Mouse (Mus musculus) intestine, embryonic 15.5 days (tissue): ENCODE data around the gene Clcn5. TPM values are rescaled to one million over a fixed set of nuclear protein-coding genes. Genes with fewer than 3 reads are reported as not detected.

Experiments used
- ATAC-seq: fragments of 200-750 bp; cut with Nextera tagmentation; 2 replicates; pipeline ENCODE4 v1.8.0; 2017; ENCODE audit warnings: moderate TSS enrichment, moderate library complexity
- H3K27ac ChIP-seq: fragments of 300-500 bp; sonication (generic); 2 replicates; pipeline ENCODE4 v1.5.1; 2015; ENCODE audit warnings: mild to moderate bottlenecking, inconsistent platforms
- H3K27me3 ChIP-seq: fragments of 300-500 bp; sonication (generic); replicated peaks from 2 replicates; pipeline ENCODE4 v1.6.1; 2015; ENCODE audit warnings: inconsistent platforms
- H3K36me3 ChIP-seq: fragments of 300-500 bp; sonication (generic); 2 replicates; pipeline ENCODE4 v1.6.1; 2015; ENCODE audit warnings: inconsistent platforms
- H3K4me1 ChIP-seq: fragments of 300-500 bp; sonication (generic); replicated peaks from 2 replicates; pipeline ENCODE4 v1.6.1; 2015; ENCODE audit warnings: inconsistent platforms
- H3K4me2 ChIP-seq: fragments of 300-500 bp; sonication (generic); replicated peaks from 2 replicates; pipeline ENCODE4 v1.6.1; 2015; ENCODE audit warnings: mild to moderate bottlenecking, inconsistent platforms
- H3K4me3 ChIP-seq: fragments of 300-500 bp; sonication (generic); replicated peaks from 2 replicates; pipeline ENCODE4 v1.5.1; 2015; ENCODE audit warnings: inconsistent platforms
- H3K9ac ChIP-seq: fragments of 300-500 bp; sonication (generic); 2 replicates; pipeline ENCODE4 v1.6.1; 2015; ENCODE audit warnings: inconsistent platforms
- H3K9me3 ChIP-seq: fragments of 300-500 bp; sonication (generic); 2 replicates; pipeline ENCODE4 v1.6.1; 2016; ENCODE audit warnings: inconsistent platforms
- WGBS: fragments of 180-500 bp; shearing (Covaris S2); methylation state at CpG from one replicate; pipeline ENCODE4 v1.1.7; 2015; 5-methylcytosine and 5-hydroxymethylcytosine counted together
- microRNA counts: library from miRNA; unstranded; fragments of <30 nt; microRNA quantifications from one replicate; lab custom pipeline; 2016
- polyA plus RNA-seq: library from polyadenylated mRNA; unstranded; fragments of >200 nt; fragmentation: Nextera tagmentation; extraction: Ambion mirVana; gene quantifications from 2 replicates; pipeline ENCODE4 v1.2.1, GENCODE M21; 2015

The Clcn5 gene
- polyA plus RNA-seq, 1 experiment from 2014 or later = 16.2 TPM

DNA sequence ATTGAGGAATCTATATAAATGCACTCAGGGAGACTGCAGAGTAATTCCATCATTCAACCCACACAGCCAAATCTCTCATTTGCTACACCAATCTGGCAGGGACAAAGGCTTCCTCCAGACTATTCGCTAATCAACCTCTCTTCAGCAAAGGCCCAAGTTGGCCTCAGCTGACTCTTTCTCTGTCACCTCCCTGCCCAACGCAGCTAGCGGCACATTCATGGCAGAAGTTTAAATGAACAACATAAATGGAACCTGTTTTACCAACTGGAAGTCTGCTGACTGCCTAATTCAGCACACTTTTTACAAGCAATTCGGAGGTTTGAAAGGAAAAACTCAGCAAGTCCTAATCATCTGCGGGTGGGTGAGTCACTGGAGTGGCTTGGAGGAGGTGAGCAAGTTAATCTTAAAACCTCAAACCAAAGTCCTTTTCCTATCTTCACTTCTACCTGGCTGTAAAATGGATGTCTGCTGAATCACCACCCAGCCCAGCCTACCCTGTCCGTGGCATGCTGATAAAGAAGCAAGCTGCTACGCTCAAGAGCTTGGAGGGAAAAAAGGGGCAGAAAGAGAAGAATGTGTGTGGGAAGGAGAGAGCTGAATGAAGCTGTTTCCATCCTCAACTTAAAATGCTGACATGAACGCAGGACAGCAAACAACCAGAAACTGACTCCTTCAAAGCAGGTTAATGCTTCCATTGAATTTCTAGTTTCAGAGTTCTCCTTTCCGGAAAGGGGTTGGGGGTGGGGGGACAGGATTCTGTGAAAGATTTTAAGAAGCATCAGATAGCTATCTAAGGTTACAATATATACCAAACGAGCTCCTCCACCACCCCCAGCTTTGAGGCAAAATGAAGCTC lies 131.5 kb downstream of the Clcn5 start:
- ATAC-seq = peak; percentile 86
- Histone ChIP-seq H3K27me3 (no peaks in the 10 kb centered on the region), H3K4me2 (peak overlapping the region; percentile 52), H3K4me3 (peak overlapping the region; percentile 36), H3K36me3 (no peaks in the 10 kb centered on the region), H3K27ac (peak overlapping the region; percentile 77), H3K4me1 (no peaks in the 10 kb centered on the region), H3K9ac (peak overlapping the region; percentile 44), H3K9me3 (no peaks in the 10 kb centered on the region)
- 39% methylated on average over 10 of the region's 10 CpGs for WGBS

DNA sequence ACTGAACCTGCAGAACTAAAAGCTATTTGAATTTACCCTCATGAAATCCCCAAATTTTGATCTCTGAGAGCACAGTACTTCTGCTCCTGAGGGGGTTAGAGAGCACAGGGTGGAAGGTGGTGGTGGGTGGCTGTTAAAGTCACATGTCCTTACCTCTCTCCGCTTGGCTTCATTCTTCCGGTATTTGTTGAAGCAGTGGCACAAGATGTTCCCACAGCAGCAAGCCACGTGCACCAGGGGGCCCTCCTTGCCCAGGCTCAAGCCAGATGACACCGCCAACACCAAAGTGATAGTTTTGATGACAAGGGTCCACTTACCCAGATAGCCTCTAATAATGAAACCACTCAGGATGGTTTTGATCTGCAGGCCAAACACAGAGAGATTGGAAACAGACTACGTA lies 149.0 kb downstream of the Clcn5 start:
- H3K27me3 ChIP-seq = no peaks in the 10 kb centered on the region
- no peak overlapping the region for H3K4me2 ChIP-seq
- no peaks in the 10 kb centered on the region for H3K9me3 ChIP-seq
- H3K9ac ChIP-seq = no peak overlapping the region
- no peak overlapping the region for H3K4me3 ChIP-seq
- WGBS = 87% methylated on average over 5 of the region's 5 CpGs
- H3K36me3 ChIP-seq = 0 out of 2 replicates have a peak, but pooled peaks cover 3% of the 10 kb centered on the region
- ATAC-seq = no peak
- H3K27ac ChIP-seq = no peak overlapping the region
- no peaks in the 10 kb centered on the region for H3K4me1 ChIP-seq

DNA sequence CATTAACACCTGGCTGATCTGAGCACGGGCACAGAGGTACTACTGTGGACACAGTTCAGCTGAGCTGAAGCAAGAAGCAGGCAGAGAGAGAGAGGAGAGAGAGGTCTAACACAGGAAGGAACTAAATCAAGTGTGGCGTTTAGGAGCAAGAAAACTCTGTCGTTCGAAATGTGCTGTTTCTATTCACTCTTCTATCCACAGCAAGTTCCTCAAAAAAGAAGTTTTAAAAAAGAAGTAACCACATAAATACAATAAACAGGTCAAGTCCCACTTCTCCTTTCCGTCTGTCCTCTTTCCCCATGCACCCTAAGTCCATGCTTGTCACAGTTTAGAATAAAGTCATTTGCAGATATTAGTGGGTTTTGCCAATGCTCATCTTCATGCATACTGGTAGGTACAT lies 150.4 kb downstream of the Clcn5 start:
- Histone ChIP-seq H3K4me3 (no peak overlapping the region), H3K27ac (no peak overlapping the region), H3K36me3 (0 out of 2 replicates have a peak, but pooled peaks cover 3% of the 10 kb centered on the region), H3K9me3 (no peaks in the 10 kb centered on the region), H3K4me2 (no peak overlapping the region), H3K4me1 (no peaks in the 10 kb centered on the region), H3K27me3 (no peaks in the 10 kb centered on the region), H3K9ac (no peak overlapping the region)
- no peak for ATAC-seq
- 72% methylated on average over 5 of the region's 5 CpGs for WGBS

DNA sequence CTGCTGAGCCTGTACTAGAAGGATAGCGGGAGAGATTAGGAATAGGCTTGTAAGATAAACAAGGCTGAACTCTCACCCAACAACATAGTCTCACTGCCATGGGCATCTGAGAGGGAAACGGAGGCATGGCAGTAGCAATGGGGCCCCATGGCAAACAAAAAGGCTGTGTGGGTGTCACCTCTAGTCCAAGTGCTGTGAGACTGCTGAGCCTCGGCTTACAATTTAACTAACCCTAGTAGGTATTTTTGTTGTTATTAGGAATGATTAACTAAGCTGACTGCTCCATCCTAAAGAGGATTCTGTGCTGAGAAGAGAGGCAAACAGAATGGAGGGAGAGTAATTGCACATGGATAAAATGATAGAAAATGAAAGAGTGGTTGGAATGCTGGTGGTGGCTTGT lies 161.2 kb downstream of the Clcn5 start:
- Histone ChIP-seq H3K27ac (no peak overlapping the region), H3K9ac (no peak overlapping the region), H3K27me3 (no peaks in the 10 kb centered on the region), H3K4me1 (no peaks in the 10 kb centered on the region), H3K4me2 (no peak overlapping the region), H3K4me3 (no peak overlapping the region), H3K36me3 (no peaks in the 10 kb centered on the region), H3K9me3 (no peaks in the 10 kb centered on the region)
- WGBS = 62% methylated on average over 3 of the region's 3 CpGs
- ATAC-seq = peak; percentile 45; the same call in 1 of the 2 replicates

DNA sequence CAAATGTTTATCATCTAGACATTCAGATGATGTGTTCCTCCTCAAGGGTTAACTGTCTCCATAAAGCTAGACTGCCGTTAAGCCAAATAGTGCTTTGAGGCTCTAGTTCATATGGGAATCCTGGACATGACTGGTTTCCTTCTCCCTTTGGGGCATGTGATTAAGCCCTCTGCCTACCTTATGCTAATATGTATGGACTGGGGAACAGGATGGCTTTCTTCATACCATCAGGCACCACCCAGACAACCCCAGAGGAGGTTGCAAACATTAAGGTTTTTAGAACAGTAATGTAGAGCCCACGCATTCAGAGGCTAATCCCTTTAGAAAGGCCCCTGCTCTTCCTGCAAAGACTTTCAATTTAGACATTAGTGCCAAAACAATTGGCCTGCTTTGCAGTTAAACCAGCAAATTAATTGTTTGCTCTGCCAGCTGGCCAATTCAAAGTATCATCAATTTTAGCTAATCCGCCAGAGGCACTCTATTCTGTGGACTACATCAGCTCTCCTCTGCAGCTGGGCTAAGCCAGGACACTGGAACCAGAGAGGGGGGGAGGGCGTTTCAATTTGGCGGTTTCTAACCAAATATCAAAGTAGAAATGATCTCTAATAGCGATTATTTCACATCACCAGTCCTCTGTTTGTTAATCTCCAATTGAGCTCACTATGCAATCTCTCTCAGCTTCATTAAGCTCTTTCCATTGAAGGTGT lies 163.0 kb downstream of the Clcn5 start:
- H3K4me3 ChIP-seq = no peak overlapping the region
- H3K9me3 ChIP-seq = no peaks in the 10 kb centered on the region
- no peak overlapping the region for H3K27ac ChIP-seq
- H3K36me3 ChIP-seq = no peaks in the 10 kb centered on the region
- no peak overlapping the region for H3K9ac ChIP-seq
- WGBS = 75% methylated on average over 6 of the region's 6 CpGs
- no peaks in the 10 kb centered on the region for H3K4me1 ChIP-seq
- no peak for ATAC-seq
- no peak overlapping the region for H3K4me2 ChIP-seq
- H3K27me3 ChIP-seq = no peaks in the 10 kb centered on the region

DNA sequence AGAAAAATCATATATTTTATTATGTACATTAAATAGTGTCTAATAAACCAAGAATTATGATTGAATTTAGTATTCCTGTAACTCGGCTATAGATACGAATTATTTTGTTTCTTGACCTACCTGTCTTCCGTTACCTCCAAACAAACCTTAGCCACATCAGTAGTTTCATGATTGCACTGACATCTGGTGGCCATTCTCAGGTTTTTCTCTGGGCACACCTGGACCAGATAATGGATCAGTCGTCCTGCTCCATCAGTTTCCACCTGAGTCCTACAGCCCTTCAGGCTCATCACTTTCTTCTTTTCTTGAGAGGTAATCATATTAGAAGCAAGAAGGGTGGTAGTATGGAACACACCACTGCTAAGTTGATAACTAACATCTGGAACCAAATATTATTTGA lies 169.0 kb downstream of the Clcn5 start:
- WGBS = 77% methylated on average over 4 of the region's 4 CpGs
- no peak for ATAC-seq

DNA sequence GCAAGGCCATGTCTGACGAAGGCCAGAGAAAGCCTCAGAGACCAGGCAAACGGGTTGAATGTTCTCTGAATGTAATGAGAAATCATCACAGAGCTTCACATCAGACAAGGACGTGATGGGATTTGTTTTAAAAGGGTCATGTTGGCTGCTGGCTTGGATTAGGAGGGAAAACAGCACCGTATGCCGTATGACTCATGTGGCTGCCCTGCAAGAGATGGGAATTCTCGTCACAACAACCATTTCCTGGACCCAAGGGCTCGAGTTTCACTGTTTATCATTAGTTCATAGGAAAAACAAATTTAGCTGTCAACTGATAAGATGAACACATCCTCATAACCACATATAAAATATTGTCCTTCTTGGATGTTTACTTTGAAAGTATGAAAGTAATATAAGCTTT lies 173.0 kb downstream of the Clcn5 start:
- Histone ChIP-seq H3K9me3 (no peaks in the 10 kb centered on the region), H3K4me2 (no peak overlapping the region), H3K4me1 (no peaks in the 10 kb centered on the region), H3K9ac (no peak overlapping the region), H3K4me3 (no peak overlapping the region), H3K27ac (no peak overlapping the region), H3K27me3 (no peaks in the 10 kb centered on the region), H3K36me3 (no peaks in the 10 kb centered on the region)
- ATAC-seq = no peak
- 52% methylated on average over 7 of the region's 7 CpGs for WGBS

More for the DNA sequence above, 169.0 kb downstream of the Clcn5 start:
- H3K27ac ChIP-seq = no peak overlapping the region
- no peaks in the 10 kb centered on the region for H3K36me3 ChIP-seq
- no peak overlapping the region for H3K4me2 ChIP-seq
- no peak overlapping the region for H3K4me3 ChIP-seq
- no peaks in the 10 kb centered on the region for H3K4me1 ChIP-seq
- no peak overlapping the region for H3K9ac ChIP-seq
- no peaks in the 10 kb centered on the region for H3K27me3 ChIP-seq
- no peaks in the 10 kb centered on the region for H3K9me3 ChIP-seq

DNA sequence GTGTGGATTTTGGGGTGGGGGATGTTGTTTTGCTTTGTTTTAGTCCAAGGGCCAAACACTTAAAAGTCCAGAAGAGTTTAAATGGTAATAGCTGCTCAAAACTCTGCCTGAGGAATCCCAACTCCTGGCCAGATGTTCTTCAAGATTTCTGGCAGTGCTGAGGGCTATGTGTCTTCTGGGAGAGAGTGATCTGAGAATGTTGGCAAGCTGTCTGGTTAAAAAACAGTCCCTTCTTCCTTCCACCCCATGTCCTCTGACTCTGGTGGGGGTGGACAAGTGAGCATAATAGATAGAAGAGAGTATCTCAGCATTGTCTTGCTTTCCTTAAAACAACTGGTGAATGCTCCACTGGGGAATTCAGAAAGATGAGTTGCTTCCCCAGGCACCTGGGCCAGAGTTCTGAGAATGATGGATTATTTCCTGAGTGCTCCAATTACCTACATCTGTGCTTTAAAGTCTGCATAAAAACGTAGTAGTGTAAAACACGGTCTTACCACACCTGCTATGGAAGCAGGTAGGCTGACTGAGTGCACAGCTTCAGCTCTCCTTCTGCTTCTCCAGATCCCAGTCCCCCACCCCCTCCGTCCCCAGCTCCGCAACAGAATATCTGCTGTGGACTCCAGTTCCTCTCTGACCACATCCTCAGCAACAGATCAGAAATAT lies 197.4 kb downstream of the Clcn5 start:
- Histone ChIP-seq H3K36me3 (no peaks in the 10 kb centered on the region), H3K4me3 (no peak overlapping the region), H3K4me1 (no peaks in the 10 kb centered on the region), H3K27me3 (no peaks in the 10 kb centered on the region), H3K4me2 (no peak overlapping the region), H3K9me3 (no peaks in the 10 kb centered on the region), H3K27ac (no peak overlapping the region), H3K9ac (no peak overlapping the region)
- no peak for ATAC-seq
- 59% methylated on average over 4 of the region's 4 CpGs for whole genome bisulfite sequencing

DNA sequence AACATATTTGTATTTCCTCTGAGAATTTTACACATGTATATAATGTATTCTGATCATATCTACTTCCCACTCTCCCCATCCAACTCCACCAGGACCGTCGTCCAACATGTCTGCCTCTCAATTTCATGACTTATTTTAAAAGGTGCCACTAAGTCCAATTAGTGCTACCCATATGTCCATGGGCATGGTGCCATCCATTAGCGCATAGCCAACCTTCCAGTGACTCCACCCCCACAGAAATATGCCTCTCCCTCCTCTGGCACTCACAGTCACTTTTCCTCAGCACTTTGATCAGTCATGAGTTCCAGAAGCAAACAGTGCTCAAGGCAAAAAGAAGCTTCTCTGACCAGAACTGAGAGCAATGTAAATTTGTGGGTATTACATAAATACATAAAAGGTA lies 204.3 kb downstream of the Clcn5 start:
- no peak overlapping the region for H3K4me3 ChIP-seq
- WGBS = 83% methylated on average over 3 of the region's 3 CpGs
- no peak overlapping the region for H3K4me2 ChIP-seq
- no peaks in the 10 kb centered on the region for H3K4me1 ChIP-seq
- no peak overlapping the region for H3K9ac ChIP-seq
- H3K27me3 ChIP-seq = no peaks in the 10 kb centered on the region
- H3K9me3 ChIP-seq = no peaks in the 10 kb centered on the region
- H3K36me3 ChIP-seq = no peaks in the 10 kb centered on the region
- ATAC-seq = no peak
- H3K27ac ChIP-seq = no peak overlapping the region

MicroRNA genes within 50 kb of the gene (microRNA counts, 519-probe panel; counts per million panel counts)
- 3,088 counts per million, percentile 78 among the panel's probes with 10 or more counts for microRNA mmu-miR-188-3p (lab: Ali Mortazavi, UCI)
- microRNA mmu-miR-188-5p (lab: Ali Mortazavi, UCI) = 97.1 counts per million, percentile 29 among the panel's probes with 10 or more counts
- microRNA mmu-miR-362-3p (lab: Ali Mortazavi, UCI) = 2,505 counts per million, percentile 65 among the panel's probes with 10 or more counts
- 2,297 counts per million, percentile 59 among the panel's probes with 10 or more counts for microRNA mmu-miR-362-5p (lab: Ali Mortazavi, UCI)
- 97.1 counts per million, percentile 29 among the panel's probes with 10 or more counts for microRNA mmu-miR-500 (lab: Ali Mortazavi, UCI)
- microRNA mmu-miR-501-3p (lab: Ali Mortazavi, UCI) = 1,908 counts per million, percentile 42 among the panel's probes with 10 or more counts
- microRNA mmu-miR-501-5p (lab: Ali Mortazavi, UCI) = 2,442 counts per million, percentile 63 among the panel's probes with 10 or more counts
- 2,186 counts per million, percentile 53 among the panel's probes with 10 or more counts for microRNA mmu-miR-532-3p (lab: Ali Mortazavi, UCI)
- 3,109 counts per million, percentile 78 among the panel's probes with 10 or more counts for microRNA mmu-miR-532-5p (lab: Ali Mortazavi, UCI)

Other genes with a start within 250 kb of the Clcn5 start
- gene Usp27x, start 56.5 kb upstream of the Clcn5 start, polyA plus RNA-seq = 0.50 and 0.51 TPM in 2 replicates